In the genomic region with DNA sequence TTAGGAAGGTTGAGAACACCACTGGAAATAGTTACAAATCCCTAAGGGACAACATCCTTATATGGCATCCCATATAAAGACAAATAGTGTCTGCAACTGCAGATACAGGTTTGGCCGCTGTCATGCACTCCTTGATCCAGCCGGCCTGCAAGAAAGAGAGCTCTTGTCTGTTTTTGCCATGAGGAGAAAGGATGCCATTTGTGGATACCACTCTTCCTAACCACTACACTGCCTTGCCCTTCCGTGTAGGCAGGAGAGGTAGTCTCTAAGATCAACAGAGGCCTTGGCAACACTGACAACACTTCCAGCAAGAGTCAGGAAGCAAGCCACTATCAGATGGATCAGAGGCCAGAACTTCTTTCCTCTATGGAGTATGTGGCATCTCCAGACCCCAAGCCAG, we compare ENCODE assay signal across 9 mouse cellular contexts. TPM values are rescaled to one million over a fixed set of nuclear protein-coding genes. Genes with fewer than 3 reads are reported as not detected.
DNase-seq lines count a peak whose midpoint lies in the region; ATAC-seq lines count a peak whose summit lies in the region.
"Had no signal": no experiment of that assay in that cellular context is flagged by ENCODE, and none has a peak within 500 bp of the region (broad histone marks: within the 10 kb centered on the region; RNA-seq: fewer than 3 reads in every experiment).

Gene Ccdc78, plus strand, starts transcription at position 301 of the 400 bp plus-strand sequence.

- ATAC-seq in kidney, embryonic 14.5 days (ENCODE audit: low FRiP score, low TSS enrichment) = no peak
- ATAC-seq in hindbrain, embryonic 13.5 days (ENCODE audit: low FRiP score) = no peak
- no peak for ATAC-seq in midbrain, embryonic 13.5 days
- no peak for ATAC-seq in monocyte, adult 5-6 weeks (replicated peaks; ENCODE audit: insufficient number of reproducible peaks, low FRiP score, low TSS enrichment, poor library complexity, severe bottlenecking)

- peaks cover 45% of the 10 kb centered on the region for H3K36me3 ChIP-seq in kidney, embryonic 14.5 days (ENCODE audit: control insufficient read depth, insufficient read depth, low read length)
- peaks cover 53% of the 10 kb centered on the region for H3K36me3 ChIP-seq in hindbrain, embryonic 13.5 days
- peaks cover 54% of the 10 kb centered on the region for H3K36me3 ChIP-seq in midbrain, embryonic 13.5 days

- H3K4me3 ChIP-seq in kidney, embryonic 14.5 days (ENCODE audit: low read length) = peak within 1 kb of the TSS; percentile 58
- H3K4me3 ChIP-seq in brown adipose tissue, adult 24 weeks (ENCODE audit: insufficient read depth, low read depth, low read length) = peak within 1 kb of the TSS; percentile 93
- peak within 1 kb of the TSS; percentile 74 for H3K4me3 ChIP-seq in hindbrain, embryonic 13.5 days
- peak within 1 kb of the TSS; percentile 69 for H3K4me3 ChIP-seq in midbrain, embryonic 13.5 days (replicated peaks)

- DNase-seq in kidney, postnatal 14 days = no peak
- DNase-seq in gastrocnemius, postnatal 25 days = no peak
- no peak for DNase-seq in adipocyte (ENCODE audit: low spot score)

- H3K9me3 ChIP-seq in kidney, embryonic 14.5 days (ENCODE audit: control insufficient read depth, low read length) = no peaks in the 10 kb centered on the region
- H3K9me3 ChIP-seq in hindbrain, embryonic 13.5 days = no peaks in the 10 kb centered on the region
- H3K9me3 ChIP-seq in midbrain, embryonic 13.5 days = no peaks in the 10 kb centered on the region

- peak within 1 kb of the TSS; percentile 65; the same call in 1 of the 2 replicates for H3K9ac ChIP-seq in kidney, embryonic 14.5 days (ENCODE audit: low read depth, low read length)
- peak within 1 kb of the TSS; percentile 88 for H3K9ac ChIP-seq in hindbrain, embryonic 13.5 days
- H3K9ac ChIP-seq in midbrain, embryonic 13.5 days (replicated peaks) = peak within 1 kb of the TSS; percentile 84

- 90% methylated on average over 3 of the region's 3 CpGs for WGBS in kidney, embryonic 14.5 days
- WGBS in hindbrain, embryonic 13.5 days = 84% methylated on average over 3 of the region's 3 CpGs
- 88% methylated on average over 3 of the region's 3 CpGs for WGBS in midbrain, embryonic 13.5 days

- no peaks in the 10 kb centered on the region for H3K27me3 ChIP-seq in kidney, embryonic 14.5 days (ENCODE audit: control insufficient read depth, insufficient read depth, low read length)
- H3K27me3 ChIP-seq in hindbrain, embryonic 13.5 days = no peaks in the 10 kb centered on the region
- H3K27me3 ChIP-seq in midbrain, embryonic 13.5 days = no peaks in the 10 kb centered on the region

- H3K27ac ChIP-seq in kidney, embryonic 14.5 days (ENCODE audit: low read depth, low read length) = peak within 1 kb of the TSS; percentile 65; the same call in 1 of the 2 replicates
- no peak within 1 kb of the TSS for H3K27ac ChIP-seq in brown adipose tissue, adult 24 weeks (replicated peaks; ENCODE audit: low read depth, low read length)
- H3K27ac ChIP-seq in hindbrain, embryonic 13.5 days = peak within 1 kb of the TSS; percentile 91
- peak within 1 kb of the TSS; percentile 77 for H3K27ac ChIP-seq in midbrain, embryonic 13.5 days

- peaks cover 19% of the 10 kb centered on the region for H3K4me1 ChIP-seq in kidney, embryonic 14.5 days (ENCODE audit: control insufficient read depth, insufficient read depth, low read length)
- H3K4me1 ChIP-seq in brown adipose tissue, adult 24 weeks (ENCODE audit: control insufficient read depth, insufficient read depth, insufficient read length, low read length) = 0 out of 2 replicates have a peak, but pooled peaks cover 2% of the 10 kb centered on the region
- H3K4me1 ChIP-seq in hindbrain, embryonic 13.5 days (replicated peaks) = peaks cover 41% of the 10 kb centered on the region
- peaks cover 36% of the 10 kb centered on the region for H3K4me1 ChIP-seq in midbrain, embryonic 13.5 days (replicated peaks)

- peak within 1 kb of the TSS; percentile 57 for H3K4me2 ChIP-seq in kidney, embryonic 14.5 days (replicated peaks; ENCODE audit: low read depth, low read length)
- H3K4me2 ChIP-seq in hindbrain, embryonic 13.5 days = peak within 1 kb of the TSS; percentile 90
- H3K4me2 ChIP-seq in midbrain, embryonic 13.5 days (replicated peaks) = peak within 1 kb of the TSS; percentile 82

RNA-seq across cellular contexts. Expression of gene Ccdc78, which starts in this region (rescaled TPM):
- polyA plus RNA-seq in kidney, embryonic 14.5 days (2014; fragmentation: Nextera tagmentation; extraction: Ambion mirVana) = 0.32 and 0.41 TPM in 2 replicates
- polyA plus RNA-seq in brown adipose tissue, adult 24 weeks (2012; ENCODE audit: insufficient read depth, insufficient read length, missing spikeins) = not detected in 2 replicates
- polyA plus RNA-seq in hindbrain, embryonic 13.5 days (2015; fragmentation: Nextera tagmentation; extraction: Ambion mirVana) = 0.16 and 0.36 TPM in 2 replicates
- 0.31 and 0.42 TPM in 2 replicates for polyA plus RNA-seq in midbrain, embryonic 13.5 days (2015; fragmentation: Nextera tagmentation; extraction: Ambion mirVana)
- total RNA-seq in gastrocnemius, postnatal 25 days (2021) = not detected
- not detected in 3 replicates for total RNA-seq in monocyte, adult 5-6 weeks (2017)
- total RNA-seq: neutrophil, adult 5-6 weeks had no signal
